Mouse (Mus musculus): ENCODE results near the gene Cdc20b. TPM values are rescaled to one million over a fixed set of nuclear protein-coding genes. Genes with fewer than 3 reads are reported as not detected.

Gene Cdc20b
- polyA plus RNA-seq, 1 experiment from 2014 or later, result not detected

DNA sequence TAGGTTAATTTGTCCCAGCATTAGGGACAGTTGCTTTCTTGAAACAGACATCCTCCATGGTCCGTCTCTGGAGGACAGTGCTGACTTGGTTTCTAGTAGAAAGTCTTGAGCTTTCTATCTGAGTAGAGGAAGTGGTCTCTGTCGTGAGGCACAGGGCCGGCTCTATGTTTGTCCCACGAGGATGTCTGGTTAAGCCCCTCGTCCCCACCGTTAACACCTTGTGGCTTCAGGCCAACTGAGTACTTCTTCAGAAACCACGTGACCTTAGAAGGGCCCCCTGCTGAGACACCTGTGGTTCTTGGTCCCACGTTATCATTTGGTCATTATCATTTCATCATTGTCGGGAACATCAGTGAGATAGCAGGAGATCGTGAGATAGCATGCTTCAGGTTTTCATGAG, 66.9 kb downstream of the Cdc20b start:
- ATAC-seq (ENCODE audit: insufficient number of reproducible peaks, insufficient read depth, low FRiP score, low TSS enrichment, low read depth), result no peak
- H3K9me3 ChIP-seq, result no peaks in the 10 kb centered on the region
- no peak overlapping the region for H3K4me2 ChIP-seq
- no peak overlapping the region for H3K4me3 ChIP-seq (replicated peaks)
- H3K36me3 ChIP-seq, result no peaks in the 10 kb centered on the region
- 76% methylated on average over 10 of the region's 10 CpGs for WGBS
- no peaks in the 10 kb centered on the region for H3K4me1 ChIP-seq (replicated peaks)
- H3K9ac ChIP-seq (replicated peaks), result no peak overlapping the region
- 0 out of 2 replicates have a peak, but pooled peaks cover 2% of the 10 kb centered on the region for H3K27me3 ChIP-seq
- H3K27ac ChIP-seq, result no peak overlapping the region

DNA sequence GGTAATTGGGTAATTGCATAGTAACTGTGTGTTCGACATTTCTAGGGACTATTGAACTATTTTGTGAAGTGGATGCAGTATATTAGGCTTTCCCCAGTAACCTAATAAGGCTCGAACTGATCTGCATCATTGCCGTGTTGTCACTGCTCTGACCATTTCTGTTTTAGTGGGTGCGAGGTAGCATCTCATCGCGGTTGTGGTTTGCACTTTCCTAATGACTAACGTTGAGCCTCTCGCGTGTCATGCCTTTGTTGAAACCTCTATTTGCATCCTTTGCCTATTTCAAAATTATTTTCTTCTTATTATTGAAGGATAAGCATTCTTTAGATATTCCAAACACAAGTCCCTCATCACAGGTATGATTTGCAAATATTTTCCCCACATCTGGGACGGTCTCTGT, 69.8 kb downstream of the Cdc20b start:
- no peaks in the 10 kb centered on the region for H3K4me1 ChIP-seq (replicated peaks)
- H3K4me2 ChIP-seq, result no peak overlapping the region
- H3K4me3 ChIP-seq (replicated peaks), result no peak overlapping the region
- 88% methylated on average over 10 of the region's 10 CpGs for WGBS
- no peak overlapping the region for H3K27ac ChIP-seq
- H3K9ac ChIP-seq (replicated peaks), result no peak overlapping the region
- no peaks in the 10 kb centered on the region for H3K36me3 ChIP-seq
- no peaks in the 10 kb centered on the region for H3K9me3 ChIP-seq
- no peaks in the 10 kb centered on the region for H3K27me3 ChIP-seq
- no peak for ATAC-seq (ENCODE audit: insufficient number of reproducible peaks, insufficient read depth, low FRiP score, low TSS enrichment, low read depth)

DNA sequence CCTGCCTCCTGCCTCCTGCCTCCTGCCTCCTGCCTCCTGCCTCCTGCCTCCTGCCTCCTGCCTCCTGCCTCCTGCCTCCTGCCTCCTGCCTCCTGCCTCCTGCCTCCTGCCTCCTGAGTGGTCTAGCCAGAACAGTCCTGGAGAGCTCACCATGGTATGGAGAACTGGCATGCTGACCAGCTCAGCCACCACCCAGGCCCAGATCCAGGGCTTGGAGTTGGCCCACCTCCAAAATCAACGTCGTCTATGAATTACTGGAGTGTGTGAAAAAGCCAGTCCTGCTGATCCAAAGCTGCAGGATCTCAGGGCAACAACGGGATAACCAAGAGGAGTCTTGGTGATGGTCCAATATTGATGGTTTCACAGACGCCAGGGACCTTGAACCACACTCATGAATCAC, 84.1 kb downstream of the Cdc20b start:
- no peaks in the 10 kb centered on the region for H3K27me3 ChIP-seq
- H3K9ac ChIP-seq (replicated peaks), result no peak overlapping the region
- no peaks in the 10 kb centered on the region for H3K36me3 ChIP-seq
- no peak overlapping the region for H3K27ac ChIP-seq
- no peak overlapping the region for H3K4me2 ChIP-seq
- H3K4me3 ChIP-seq (replicated peaks), result no peak overlapping the region
- H3K9me3 ChIP-seq, result no peaks in the 10 kb centered on the region
- 81% methylated on average over 4 of the region's 4 CpGs for WGBS
- ATAC-seq (ENCODE audit: insufficient number of reproducible peaks, insufficient read depth, low FRiP score, low TSS enrichment, low read depth), result no peak
- H3K4me1 ChIP-seq (replicated peaks), result no peaks in the 10 kb centered on the region

DNA sequence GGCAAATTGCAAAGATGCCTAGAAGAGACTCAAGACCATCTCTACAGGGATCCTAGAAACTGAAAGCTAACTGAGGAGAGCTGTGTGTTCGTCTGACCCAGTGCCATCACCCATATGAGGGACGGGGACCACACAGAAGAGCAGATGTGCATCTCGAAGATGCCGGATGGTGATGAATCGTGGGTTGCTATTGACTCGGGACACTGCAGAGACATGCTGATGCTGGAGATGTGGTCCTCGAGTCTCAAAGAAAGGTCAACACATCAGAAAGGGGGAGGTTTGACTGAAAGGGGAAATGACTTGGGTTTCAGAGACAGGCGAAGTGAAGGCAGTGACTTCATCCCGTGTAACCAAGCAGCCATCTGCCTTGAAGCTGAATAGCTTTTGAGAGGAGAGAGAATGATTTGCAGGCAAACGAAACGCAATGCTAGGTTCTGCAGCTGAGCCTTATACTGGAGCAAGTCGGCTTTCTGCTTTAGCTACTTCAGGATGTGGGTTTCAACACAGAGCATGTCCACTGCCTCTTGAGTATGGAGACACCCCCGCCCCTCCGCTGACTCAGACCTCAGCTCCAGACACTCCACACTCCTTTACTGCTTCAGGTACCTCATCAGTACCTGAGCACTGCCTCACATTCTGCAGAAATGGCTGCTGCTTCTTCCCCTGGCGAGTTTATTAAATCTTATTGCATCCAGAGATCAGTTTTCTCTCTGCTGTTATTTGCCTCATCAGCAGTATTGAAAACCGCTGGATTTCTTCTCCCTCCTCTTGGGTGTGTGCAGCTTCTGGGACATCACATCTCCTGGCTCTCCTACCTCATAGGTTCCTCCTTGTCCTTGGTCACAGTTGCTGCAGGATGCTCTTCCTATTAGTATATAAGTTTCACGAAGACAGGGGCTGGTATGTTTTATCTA, 85.7 kb downstream of the Cdc20b start:
- Histone ChIP-seq H3K9me3 (no peaks in the 10 kb centered on the region), H3K4me1 (replicated peaks) (no peaks in the 10 kb centered on the region), H3K4me3 (replicated peaks) (no peak overlapping the region), H3K27me3 (no peaks in the 10 kb centered on the region), H3K9ac (replicated peaks) (no peak overlapping the region), H3K36me3 (no peaks in the 10 kb centered on the region), H3K4me2 (no peak overlapping the region), H3K27ac (no peak overlapping the region)
- 87% methylated on average over 17 of the region's 17 CpGs for WGBS
- no peak for ATAC-seq (ENCODE audit: insufficient number of reproducible peaks, insufficient read depth, low FRiP score, low TSS enrichment, low read depth)

DNA sequence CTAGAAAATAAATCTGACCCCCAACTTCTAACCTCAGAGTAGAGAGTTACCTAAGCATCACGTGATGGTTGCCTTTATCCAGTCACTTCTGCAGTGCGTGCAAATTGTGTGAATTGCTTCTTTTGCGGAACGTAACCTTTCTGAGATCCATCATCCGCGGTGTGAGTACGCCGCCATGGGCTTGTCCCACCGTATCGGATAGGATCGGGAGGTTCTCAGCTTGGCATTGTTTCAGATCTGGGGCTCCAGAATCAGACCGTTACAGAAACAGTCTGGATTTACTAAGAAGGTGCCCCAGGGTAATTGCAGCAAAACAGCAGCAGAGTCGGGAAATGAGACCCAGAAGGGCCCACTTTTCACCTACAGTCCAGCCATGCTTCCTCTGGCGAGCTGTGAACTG, 86.4 kb downstream of the Cdc20b start:
- Histone ChIP-seq H3K4me1 (replicated peaks) (no peaks in the 10 kb centered on the region), H3K9ac (replicated peaks) (no peak overlapping the region), H3K9me3 (no peaks in the 10 kb centered on the region), H3K4me3 (replicated peaks) (no peak overlapping the region), H3K4me2 (no peak overlapping the region), H3K36me3 (no peaks in the 10 kb centered on the region), H3K27me3 (no peaks in the 10 kb centered on the region), H3K27ac (no peak overlapping the region)
- WGBS, result 86% methylated on average over 14 of the region's 14 CpGs
- no peak for ATAC-seq (ENCODE audit: insufficient number of reproducible peaks, insufficient read depth, low FRiP score, low TSS enrichment, low read depth)

DNA sequence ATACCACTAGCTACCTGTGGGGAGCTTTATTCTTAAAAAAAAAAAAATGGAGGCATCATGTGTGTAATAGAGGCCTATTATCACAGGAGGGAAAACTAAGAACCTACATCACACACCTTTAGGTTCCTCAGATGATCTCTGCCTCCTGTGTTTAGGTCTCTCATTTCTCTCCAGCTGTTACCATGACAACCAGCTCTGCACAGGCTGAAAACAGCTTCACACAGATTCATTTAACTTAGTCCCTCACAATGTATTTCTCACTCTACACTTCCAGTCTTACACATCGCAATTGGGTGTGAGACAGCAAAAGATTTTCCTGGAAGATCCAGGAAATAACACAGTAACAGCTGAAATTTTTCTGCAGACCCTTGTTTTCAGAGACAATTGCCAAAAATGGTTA, 95.1 kb downstream of the Cdc20b start:
- H3K4me1 ChIP-seq (replicated peaks), result no peaks in the 10 kb centered on the region
- WGBS, result 89% methylated on average over 1 of the region's 1 CpGs
- H3K36me3 ChIP-seq, result no peaks in the 10 kb centered on the region

DNA sequence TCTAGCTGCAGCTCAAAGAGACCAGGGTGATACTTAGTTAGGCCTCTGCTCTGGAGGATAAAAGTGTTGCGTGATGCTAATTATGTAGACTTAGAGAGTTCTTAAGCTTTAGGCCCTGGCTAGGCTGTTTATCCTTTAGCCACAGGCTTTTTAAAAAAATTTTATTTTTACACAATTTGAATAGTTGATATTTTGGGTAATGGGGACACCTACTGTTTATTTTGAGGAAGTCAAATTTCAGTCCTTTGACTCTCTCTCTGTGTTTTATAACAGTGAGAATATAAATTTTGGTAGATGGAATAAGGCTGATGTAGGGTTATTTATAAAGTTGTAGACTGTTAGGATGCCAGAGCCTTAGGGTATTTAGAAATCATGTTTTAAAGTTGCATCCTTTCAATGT, 104.7 kb downstream of the Cdc20b start:
- H3K36me3 ChIP-seq, result no peaks in the 10 kb centered on the region
- ATAC-seq (ENCODE audit: insufficient number of reproducible peaks, insufficient read depth, low FRiP score, low TSS enrichment, low read depth), result no peak
- H3K9me3 ChIP-seq, result no peaks in the 10 kb centered on the region

More for the DNA sequence above, 95.1 kb downstream of the Cdc20b start:
- Histone ChIP-seq H3K4me2 (no peak overlapping the region), H3K9ac (replicated peaks) (no peak overlapping the region), H3K27ac (no peak overlapping the region), H3K4me3 (replicated peaks) (no peak overlapping the region), H3K27me3 (no peaks in the 10 kb centered on the region), H3K9me3 (no peaks in the 10 kb centered on the region)
- no peak for ATAC-seq (ENCODE audit: insufficient number of reproducible peaks, insufficient read depth, low FRiP score, low TSS enrichment, low read depth)

More for the DNA sequence above, 104.7 kb downstream of the Cdc20b start:
- Histone ChIP-seq H3K27ac (no peak overlapping the region), H3K4me3 (replicated peaks) (no peak overlapping the region), H3K27me3 (no peaks in the 10 kb centered on the region), H3K4me1 (replicated peaks) (no peaks in the 10 kb centered on the region), H3K9ac (replicated peaks) (no peak overlapping the region), H3K4me2 (no peak overlapping the region)
- 93% methylated on average over 1 of the region's 1 CpGs for WGBS

MicroRNAs encoded within 50 kb of the gene (microRNA counts, 519-probe panel; counts per million panel counts)
- microRNA mmu-miR-449a (not detected), microRNA mmu-miR-449b (not detected), microRNA mmu-miR-449c (not detected)

Small RNA genes lying within 50 kb of the gene (microRNA-seq; reads per million reads assigned to microRNA genes)
- gene Mir449a (31.1 reads per million, percentile 37 among the genes with 10 or more reads in this experiment), gene Mir449b (not detected), gene Mir449c (not detected)

Other genes with a start within 250 kb of the Cdc20b start
- 31.5 and 34.0 TPM in 2 replicates for gene Plpp1, start 234.3 kb upstream of the Cdc20b start, polyA plus RNA-seq (2016; fragmentation: Nextera tagmentation; extraction: Ambion mirVana)
- gene Mtrex, start 107.7 kb upstream of the Cdc20b start, polyA plus RNA-seq (2016; fragmentation: Nextera tagmentation; extraction: Ambion mirVana), result 96.6 and 97.3 TPM in 2 replicates
- 38.4 and 43.4 TPM in 2 replicates for gene Dhx29, start 107.7 kb upstream of the Cdc20b start, polyA plus RNA-seq (2016; fragmentation: Nextera tagmentation; extraction: Ambion mirVana)
- gene Ccno, start 47.3 kb upstream of the Cdc20b start, polyA plus RNA-seq (2016; fragmentation: Nextera tagmentation; extraction: Ambion mirVana), result 0.21 and 0.37 TPM in 2 replicates
- not detected in 2 replicates for gene Mcidas, start 41.3 kb upstream of the Cdc20b start, polyA plus RNA-seq (2016; fragmentation: Nextera tagmentation; extraction: Ambion mirVana)
- 141 and 152 TPM in 2 replicates for gene Gpx8, start 11.3 kb downstream of the Cdc20b start, polyA plus RNA-seq (2016; fragmentation: Nextera tagmentation; extraction: Ambion mirVana)
- not detected in 2 replicates for gene Gzma, start 65.9 kb downstream of the Cdc20b start, polyA plus RNA-seq (2016; fragmentation: Nextera tagmentation; extraction: Ambion mirVana)
- gene Esm1, start 174.5 kb downstream of the Cdc20b start, polyA plus RNA-seq (2016; fragmentation: Nextera tagmentation; extraction: Ambion mirVana), result 1.9 and 2.1 TPM in 2 replicates
- gene Gzmk, start 190.8 kb downstream of the Cdc20b start, polyA plus RNA-seq (2016; fragmentation: Nextera tagmentation; extraction: Ambion mirVana), result not detected in 2 replicates